Mouse (Mus musculus): ENCODE data around the gene Mfsd12.

DNA sequence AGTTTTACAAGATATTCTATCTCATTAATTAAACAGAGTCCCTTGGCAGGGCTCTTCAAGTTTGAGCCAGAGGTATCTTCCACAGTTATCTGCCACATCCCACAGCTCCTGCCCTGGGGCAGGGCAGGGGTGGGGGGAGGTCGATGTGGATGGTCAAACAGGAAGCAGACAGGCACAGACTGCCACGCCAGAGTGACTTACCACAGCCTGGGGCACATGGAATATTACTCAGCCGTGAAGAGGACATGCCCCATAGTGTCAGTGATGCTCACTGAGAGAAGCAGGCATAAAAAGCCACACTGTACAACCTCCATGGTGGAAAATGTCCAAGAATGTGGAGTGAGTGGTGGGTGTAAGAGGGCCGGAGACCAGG is 12.1 kb upstream of the Mfsd12 start:
- TF ChIP-seq CTCF (IDR thresholded peaks at IDR 0.05; ENCODE audit: control insufficient read depth, insufficient read depth, insufficient replicate concordance, low read depth, low read length) (no peak), POLR2A (IDR thresholded peaks at IDR 0.05; ENCODE audit: control insufficient read depth, low read depth, low read length) (no peak)
